Mouse (Mus musculus): ENCODE results near the gene Zbtb20.

Gene Zbtb20

GRCm38 (mm10) chr16:43291423-43291822 lies 415.7 kb downstream of the Zbtb20 start:
- DNase-seq (ENCODE audit: low read depth, low spot score), result peak; percentile 28

GRCm38 (mm10) chr16:43297953-43298596 lies 422.4 kb downstream of the Zbtb20 start:
- DNase-seq (ENCODE audit: low read depth, low spot score), result no peak

GRCm38 (mm10) chr16:43300420-43300819 lies 424.7 kb downstream of the Zbtb20 start:
- no peak for DNase-seq (ENCODE audit: low read depth, low spot score)

DNA sequence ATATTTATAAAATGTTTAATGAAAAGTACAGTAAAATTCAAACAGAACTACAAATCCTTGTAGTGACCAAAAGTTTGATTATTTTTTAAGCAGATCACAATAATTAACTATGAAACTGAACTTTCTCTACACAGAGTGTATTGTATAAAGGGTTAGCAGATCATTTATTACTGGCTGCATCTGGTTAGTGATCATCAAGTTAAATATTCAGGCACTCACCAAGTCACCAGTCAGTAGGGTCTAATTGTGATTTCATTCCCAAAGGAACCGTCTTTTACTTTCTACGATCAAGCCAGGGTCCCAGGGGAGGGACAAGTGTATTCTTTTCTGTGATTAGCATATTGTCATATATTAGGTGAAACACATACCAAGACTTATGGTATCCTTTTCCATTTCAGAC lies 426.5 kb downstream of the Zbtb20 start:
- DNase-seq (ENCODE audit: low read depth, low spot score), result no peak

DNA sequence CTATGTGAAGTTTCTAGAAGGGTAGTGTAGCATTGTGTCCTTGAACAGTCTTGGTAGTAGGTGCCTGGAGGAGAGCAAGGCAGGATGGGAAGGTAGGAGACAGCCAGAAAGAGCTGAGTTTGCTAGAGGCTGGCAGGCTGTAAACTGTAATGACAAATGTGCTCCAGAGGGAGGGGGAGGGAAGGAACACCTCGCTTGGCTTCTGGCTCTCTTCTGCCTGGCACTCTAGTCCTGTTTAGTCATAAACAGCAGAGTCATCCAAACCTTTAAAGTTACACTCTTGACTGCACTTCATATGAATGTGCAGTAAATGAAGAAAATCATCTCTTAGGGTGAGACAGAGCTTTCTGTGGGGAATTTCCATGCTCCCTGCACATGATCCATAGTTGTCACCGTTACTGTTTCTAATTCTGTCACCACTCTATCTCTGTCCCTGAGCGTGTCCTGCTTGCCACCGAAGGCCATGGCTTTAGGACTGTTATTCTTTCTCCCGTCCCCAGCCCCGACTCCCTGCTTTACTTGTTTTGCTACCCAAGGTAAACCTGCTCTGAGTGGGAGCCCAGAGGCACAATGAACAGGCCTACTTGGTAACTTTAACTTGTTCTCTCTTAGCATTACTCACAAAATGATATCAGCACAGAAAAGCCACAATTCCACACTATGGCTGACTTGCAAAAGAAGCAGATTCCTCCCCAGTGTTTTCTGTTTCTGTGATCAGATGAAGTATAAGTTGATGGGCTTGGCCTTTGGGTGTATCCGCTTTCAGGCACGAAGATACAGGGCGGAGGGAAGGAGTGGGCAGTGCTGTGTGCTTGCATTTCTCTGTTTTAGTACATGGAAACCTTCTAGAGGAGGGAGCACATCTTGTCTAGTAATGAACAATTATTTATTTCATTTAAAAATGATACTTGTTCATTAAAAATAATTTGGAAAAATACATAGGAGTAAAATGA lies 427.8 kb downstream of the Zbtb20 start:
- DNase-seq (ENCODE audit: low read depth, low spot score), result peak; percentile 82

DNA sequence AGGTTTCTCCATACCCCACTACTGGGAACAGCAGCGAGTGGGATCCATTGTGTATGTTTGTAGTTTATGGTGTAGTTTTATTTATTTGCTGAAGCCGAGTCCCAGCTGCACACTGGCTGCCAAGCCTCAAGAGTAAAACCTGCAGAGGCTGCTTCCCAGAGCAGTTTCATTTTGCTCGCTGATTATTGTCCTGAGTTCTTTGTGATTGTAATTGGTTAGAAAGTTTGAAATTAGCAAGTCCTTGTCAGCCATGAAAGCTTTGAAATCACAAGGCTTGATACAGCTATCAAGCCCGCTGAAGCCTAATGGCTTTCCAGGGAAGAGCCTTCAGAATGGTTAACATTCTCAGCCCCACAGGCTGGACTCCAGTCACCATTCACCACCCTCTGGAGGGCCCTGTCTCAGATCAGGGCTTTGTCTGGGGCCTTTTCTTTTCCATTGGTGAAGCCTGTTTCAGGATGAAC lies 434.3 kb downstream of the Zbtb20 start:
- no peak for DNase-seq (ENCODE audit: low read depth, low spot score)

GRCm38 (mm10) chr16:43324009-43324408 lies 448.3 kb downstream of the Zbtb20 start:
- DNase-seq (ENCODE audit: low read depth, low spot score), result no peak

DNA sequence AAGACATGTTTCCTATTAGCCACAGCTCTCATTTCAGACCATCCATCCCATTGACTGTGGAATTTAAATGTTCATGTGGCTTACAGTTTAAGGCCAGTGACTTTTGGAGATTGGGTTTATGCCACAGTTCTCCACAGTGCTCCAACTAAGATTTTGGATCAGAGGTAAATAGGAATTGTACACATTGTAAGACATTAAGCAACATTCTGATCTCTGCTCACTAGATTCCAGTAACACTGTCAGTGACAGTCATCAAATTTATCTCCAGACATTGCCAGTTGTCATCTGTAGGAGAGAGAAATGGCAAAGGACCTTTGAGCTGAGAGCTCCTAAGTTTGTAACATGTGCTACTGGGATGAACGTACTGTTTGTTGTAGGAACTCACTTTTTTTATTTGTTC lies 452.5 kb downstream of the Zbtb20 start:
- no peak for DNase-seq (ENCODE audit: low read depth, low spot score)

DNA sequence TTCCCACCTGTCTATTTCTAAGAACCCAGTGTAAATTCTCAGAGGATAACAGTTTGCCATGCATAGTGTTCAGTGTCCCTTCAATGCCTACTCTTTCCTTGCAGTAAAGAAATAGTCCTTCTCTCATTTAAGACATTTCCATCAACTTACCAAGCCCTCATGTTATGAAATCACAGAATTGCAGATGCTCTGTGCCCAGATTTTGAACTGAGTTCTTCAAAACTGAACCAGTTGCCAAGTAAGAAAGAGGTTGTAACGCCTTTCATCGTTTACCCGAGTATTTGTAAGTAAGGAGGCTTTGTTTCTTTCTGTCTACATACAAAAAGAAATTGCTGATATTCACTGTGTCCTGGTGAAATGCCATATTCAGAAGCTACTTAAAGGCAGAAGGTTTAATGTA lies 454.5 kb downstream of the Zbtb20 start:
- DNase-seq (ENCODE audit: low read depth, low spot score), result no peak

GRCm38 (mm10) chr16:43331440-43331839 lies 455.8 kb downstream of the Zbtb20 start:
- no peak for DNase-seq (ENCODE audit: low read depth, low spot score)

GRCm38 (mm10) chr16:43332734-43333133 lies 457.1 kb downstream of the Zbtb20 start:
- no peak for DNase-seq (ENCODE audit: low read depth, low spot score)

GRCm38 (mm10) chr16:43333265-43333664 lies 457.6 kb downstream of the Zbtb20 start:
- no peak for DNase-seq (ENCODE audit: low read depth, low spot score)

- DNase-seq (ENCODE audit: low read depth, low spot score), result peak; percentile 37
These were observed 458.9 kb downstream of the Zbtb20 start for GRCm38 (mm10) chr16:43334411-43335150.

DNA sequence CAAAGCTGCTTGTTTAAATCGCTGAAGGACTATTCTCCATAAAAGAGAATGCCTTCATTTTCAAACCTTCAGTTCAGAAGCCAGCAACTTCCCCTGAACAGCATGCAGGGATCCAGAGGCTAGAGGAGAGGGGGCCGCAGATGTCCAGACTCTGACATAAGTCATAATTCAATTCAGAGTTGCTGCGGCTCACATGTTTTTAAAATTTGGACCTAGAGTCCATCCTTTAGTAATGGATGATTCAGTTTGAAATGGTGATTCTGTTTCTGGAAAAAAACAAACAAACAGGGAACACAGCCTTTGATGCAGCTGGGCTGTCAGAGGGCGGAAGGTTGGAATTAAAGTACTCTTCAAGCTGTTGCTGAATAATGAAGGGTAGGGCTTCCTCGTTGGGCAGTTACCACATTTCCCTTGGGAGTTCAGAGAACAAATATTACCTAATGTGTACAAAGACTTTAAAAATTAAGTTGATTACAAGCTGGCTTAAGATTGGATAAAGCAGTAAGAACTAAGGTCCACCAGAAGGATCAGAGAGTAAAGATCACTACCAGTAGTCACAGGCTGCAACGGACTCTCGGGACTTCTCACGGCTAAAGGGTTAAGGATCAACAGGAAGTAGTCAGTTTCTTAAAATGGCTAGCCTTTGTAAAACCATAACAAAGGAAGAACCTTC lies 459.6 kb downstream of the Zbtb20 start:
- DNase-seq (ENCODE audit: low read depth, low spot score), result no peak

- DNase-seq (ENCODE audit: low read depth, low spot score), result no peak
These were observed 460.1 kb downstream of the Zbtb20 start for GRCm38 (mm10) chr16:43335824-43336215.

GRCm38 (mm10) chr16:43340712-43341111 lies 465.0 kb downstream of the Zbtb20 start:
- no peak for DNase-seq (ENCODE audit: low read depth, low spot score)

- DNase-seq (ENCODE audit: low read depth, low spot score), result no peak
These were observed 466.3 kb downstream of the Zbtb20 start for GRCm38 (mm10) chr16:43341916-43342455.

DNA sequence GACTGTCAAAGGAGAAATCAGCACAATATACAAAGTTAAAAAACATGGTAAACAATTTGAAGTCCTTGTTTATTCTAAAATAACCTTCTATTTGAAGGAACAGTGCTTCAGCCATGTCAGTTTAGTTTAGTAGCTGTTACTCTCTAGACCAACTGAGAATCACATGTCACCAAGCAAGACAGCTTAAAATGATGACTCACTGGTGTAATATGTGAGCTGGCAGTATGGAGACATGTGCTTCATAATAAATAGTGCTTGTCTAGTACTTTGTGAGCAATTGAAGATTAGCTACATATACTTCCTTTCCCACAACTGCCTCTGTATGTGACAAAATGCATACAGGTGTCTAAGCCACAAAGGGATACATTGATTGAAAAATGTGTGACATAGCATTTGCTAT lies 470.4 kb downstream of the Zbtb20 start:
- DNase-seq (ENCODE audit: low read depth, low spot score), result peak; percentile 89

DNA sequence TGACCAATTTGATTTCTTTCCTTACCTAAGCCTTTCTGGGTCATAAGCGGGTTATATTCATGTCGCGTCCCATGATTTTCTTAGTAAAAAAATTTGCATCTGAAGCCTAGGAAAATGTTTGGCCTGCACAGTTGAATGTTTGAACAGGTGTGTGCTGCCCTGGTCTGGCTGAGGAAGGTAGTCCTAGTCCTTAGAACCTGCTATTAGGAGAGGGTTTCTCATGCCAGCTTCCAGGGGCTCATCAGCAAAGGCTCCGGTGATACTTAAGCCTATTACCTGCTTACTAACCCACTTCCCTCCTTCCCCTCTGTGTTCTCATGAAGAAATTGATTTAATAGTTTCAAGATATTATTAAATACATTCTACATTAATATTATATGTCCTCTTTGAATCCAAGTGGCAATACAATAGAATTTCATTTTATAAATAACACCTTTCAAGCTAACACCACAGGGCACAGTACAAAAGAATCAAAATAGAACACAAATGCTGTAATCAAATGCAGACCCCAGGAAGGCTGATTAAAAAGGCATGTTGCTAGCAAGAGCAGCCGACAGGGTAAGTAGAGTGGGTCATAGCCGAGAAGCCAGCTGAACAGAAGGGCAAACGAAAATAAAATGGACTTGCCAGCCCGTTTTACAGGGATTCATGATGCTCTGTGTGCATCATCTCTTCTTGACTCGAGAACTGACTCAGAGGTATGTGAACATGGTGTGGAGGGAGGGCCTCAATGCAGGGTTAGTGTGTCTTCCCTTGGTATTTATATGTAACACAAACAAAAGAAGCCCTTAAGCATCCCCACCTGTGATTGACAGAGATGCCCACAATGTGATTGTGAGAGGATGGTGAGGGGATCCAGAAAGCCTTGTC lies 480.3 kb downstream of the Zbtb20 start:
- DNase-seq (ENCODE audit: low read depth, low spot score), result no peak

DNA sequence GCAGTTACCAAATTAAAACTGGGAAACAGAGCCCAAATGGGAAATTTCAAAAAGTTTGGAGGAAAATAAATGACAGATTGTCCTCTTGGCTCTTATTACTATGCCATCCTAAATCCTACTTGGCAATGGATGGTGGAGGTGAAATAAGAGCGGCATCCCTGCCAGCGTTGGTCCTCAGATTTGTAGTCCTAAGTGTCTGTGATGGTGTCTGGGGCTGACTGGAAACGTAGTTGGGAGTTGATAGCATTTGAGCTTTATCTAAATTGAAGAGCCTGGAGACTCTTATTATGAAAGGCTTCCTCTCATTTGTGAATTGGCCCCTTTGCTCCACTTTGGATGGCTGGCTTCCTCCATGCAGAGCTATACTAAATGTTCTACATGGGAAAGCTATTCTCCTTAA lies 483.9 kb downstream of the Zbtb20 start:
- no peak for DNase-seq (ENCODE audit: low read depth, low spot score)

Data from 3T3-L1 (cell line).